Mouse (Mus musculus) bone marrow, adult 2 months (tissue): ENCODE results near the gene Dnaja4.

Source experiments
- CTCF ChIP-seq: fragments of 200-500 bp; IDR thresholded peaks from 2 replicates; pipeline ENCODE4 v1.5.1; 2011; ENCODE audit warnings: low read length, control low read depth; ENCODE audit not compliant: control insufficient read depth, insufficient read depth
- POLR2A ChIP-seq: fragments of 200-500 bp; IDR thresholded peaks from 2 replicates; pipeline ENCODE4 v1.6.1; 2011; ENCODE audit warnings: low read depth, mild to moderate bottlenecking, control low read depth, low read length, borderline replicate concordance; ENCODE audit not compliant: control insufficient read depth

- no peak for TF ChIP-seq CTCF
- no peak for TF ChIP-seq POLR2A
Observed at GRCm38 (mm10) chr9:54700174-54700475, 1.5 kb downstream of the Dnaja4 start.
